Mouse (Mus musculus) hindbrain, embryonic 15.5 days (tissue): Measurements from ENCODE around the gene Nyap1. TPM values are rescaled to one million over a fixed set of nuclear protein-coding genes. Genes with fewer than 3 reads are reported as not detected.
A peak's percentile ranks its signal among the peaks of the same experiment; 100 is the strongest.
"Not testable (repeated sequence)": the region's sequence is repeated elsewhere in the genome, so short reads cannot be mapped to it uniquely, and the experiment has no call there.

ENCODE experiments used
- ATAC-seq: fragments of 200-750 bp; cut with Nextera tagmentation; 2 replicates; pipeline ENCODE4 v1.8.0; 2017; ENCODE audit warnings: low read depth, moderate number of reproducible peaks, moderate TSS enrichment; ENCODE audit not compliant: low FRiP score
- H3K27ac ChIP-seq: fragments of 300-500 bp; sonication (generic); replicated peaks from 2 replicates; pipeline ENCODE4 v1.5.1; 2015; ENCODE audit warnings: mild to moderate bottlenecking, inconsistent platforms
- H3K27me3 ChIP-seq: fragments of 300-500 bp; sonication (generic); 2 replicates; pipeline ENCODE4 v1.6.1; 2015; ENCODE audit warnings: control low read depth, inconsistent platforms
- H3K36me3 ChIP-seq: fragments of 300-500 bp; sonication (generic); 2 replicates; pipeline ENCODE4 v1.6.1; 2015; ENCODE audit warnings: control low read depth, inconsistent platforms
- H3K4me1 ChIP-seq: fragments of 300-500 bp; sonication (generic); replicated peaks from 2 replicates; pipeline ENCODE4 v1.6.1; 2015; ENCODE audit warnings: control low read depth, inconsistent platforms
- H3K4me2 ChIP-seq: fragments of 300-500 bp; sonication (generic); 2 replicates; pipeline ENCODE4 v1.6.1; 2015; ENCODE audit warnings: moderate library complexity, mild to moderate bottlenecking, inconsistent platforms
- H3K4me3 ChIP-seq: fragments of 300-500 bp; sonication (generic); 2 replicates; pipeline ENCODE4 v1.5.1; 2015; ENCODE audit warnings: mild to moderate bottlenecking, inconsistent platforms
- H3K9ac ChIP-seq: fragments of 300-500 bp; sonication (generic); 2 replicates; pipeline ENCODE4 v1.6.1; 2015; ENCODE audit warnings: inconsistent platforms
- H3K9me3 ChIP-seq: fragments of 300-500 bp; sonication (generic); 2 replicates; pipeline ENCODE4 v1.6.1; 2016; ENCODE audit warnings: control low read depth, inconsistent platforms
- WGBS: fragments of 180-500 bp; shearing (Covaris S2); methylation state at CpG from one replicate; pipeline ENCODE4 v1.1.7; 2015; 5-methylcytosine and 5-hydroxymethylcytosine counted together
- polyA plus RNA-seq: library from polyadenylated mRNA; unstranded; fragments of >200 nt; fragmentation: Nextera tagmentation; extraction: Ambion mirVana; gene quantifications from 2 replicates; pipeline ENCODE4 v1.2.1, GENCODE M21; 2015

Nyap1 gene
- polyA plus RNA-seq, 1 experiment from 2014 or later: 48.5 TPM

DNA sequence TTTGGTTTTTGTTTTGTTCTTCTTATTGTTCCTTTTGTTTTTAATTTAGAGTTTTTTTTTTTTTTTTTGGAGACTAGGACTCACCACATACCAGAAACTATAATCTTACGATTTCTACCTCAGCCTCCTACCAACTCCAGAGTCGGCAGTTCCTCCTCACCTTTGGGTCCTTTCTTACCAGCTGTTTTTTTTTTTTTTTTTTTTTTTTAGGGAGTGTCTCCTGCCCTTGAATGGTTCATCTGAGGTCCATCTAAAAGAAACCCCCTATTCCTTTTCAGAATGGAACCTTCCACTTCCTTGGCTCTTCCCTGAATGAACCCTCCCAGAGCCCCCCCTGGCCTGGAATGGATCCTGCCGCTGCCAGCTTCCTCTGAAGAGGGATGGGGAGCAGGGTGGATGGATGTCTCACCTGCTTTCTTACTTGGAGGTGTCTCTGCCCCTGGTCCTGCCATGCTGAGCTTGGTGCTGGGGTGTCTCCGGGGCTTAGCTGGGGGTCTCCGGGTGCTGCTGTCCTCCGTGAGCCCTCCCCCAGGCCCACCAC, 3.9 kb downstream of the Nyap1 start:
- Histone ChIP-seq H3K9me3 (no peaks in the 10 kb centered on the region), H3K27me3 (no peaks in the 10 kb centered on the region), H3K9ac (0 out of 2 replicates have a peak overlapping the region, but pooled peaks have one; percentile 62), H3K4me2 (peak overlapping the region; percentile 94), H3K27ac (peak overlapping the region; percentile 93), H3K36me3 (peaks cover 23% of the 10 kb centered on the region), H3K4me3 (peak overlapping the region; percentile 2; the same call in 1 of the 2 replicates), H3K4me1 (peaks cover 67% of the 10 kb centered on the region)
- WGBS: 83% methylated on average over 6 of the region's 6 CpGs
- ATAC-seq: no peak

DNA sequence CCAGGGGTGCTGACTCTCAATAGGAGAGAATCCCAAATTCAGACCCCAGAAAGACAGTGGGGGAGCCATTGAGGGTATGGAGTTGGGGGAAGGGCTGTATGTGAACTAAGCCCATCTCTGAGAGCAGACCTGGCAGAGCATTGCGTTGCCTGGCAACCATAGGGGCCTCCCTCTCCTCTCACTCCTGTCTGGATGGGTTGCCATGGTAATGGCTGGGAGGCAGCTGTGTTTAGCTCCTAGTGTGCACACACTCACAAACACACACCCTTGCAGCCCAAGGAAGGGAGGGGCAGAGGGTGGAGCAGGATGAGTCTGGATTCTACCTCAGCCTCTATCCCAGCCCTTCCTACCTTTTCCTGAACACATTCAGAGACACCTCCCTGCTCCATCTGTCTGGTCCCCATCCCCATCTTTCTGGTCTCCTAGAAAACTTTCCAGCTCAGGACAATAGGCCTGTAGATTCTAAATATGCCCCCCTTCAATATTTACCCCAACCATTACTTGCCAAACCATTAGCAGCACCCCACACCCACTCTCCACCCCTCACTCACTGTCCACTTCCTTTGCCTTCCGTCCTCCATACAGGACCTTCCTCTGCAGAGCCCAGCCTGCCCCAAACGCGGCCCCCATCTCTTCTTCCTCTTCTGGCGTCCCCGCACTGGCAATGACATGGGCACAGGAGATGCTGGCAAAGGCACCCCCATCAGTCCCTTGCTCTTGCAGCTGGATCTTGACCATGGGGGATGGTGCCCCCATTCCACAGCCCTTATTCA, 6.9 kb downstream of the Nyap1 start:
- no peaks in the 10 kb centered on the region for H3K27me3 ChIP-seq
- no peaks in the 10 kb centered on the region for H3K9me3 ChIP-seq
- H3K27ac ChIP-seq: peak overlapping the region; percentile 92
- H3K36me3 ChIP-seq: peaks cover 40% of the 10 kb centered on the region
- peak; percentile 94 for ATAC-seq
- H3K4me3 ChIP-seq: peak overlapping the region; percentile 30
- 35% methylated on average over 6 of the region's 6 CpGs for WGBS
- H3K4me2 ChIP-seq: peak overlapping the region; percentile 58
- peak overlapping the region; percentile 39 for H3K9ac ChIP-seq
- peaks cover 57% of the 10 kb centered on the region for H3K4me1 ChIP-seq

DNA sequence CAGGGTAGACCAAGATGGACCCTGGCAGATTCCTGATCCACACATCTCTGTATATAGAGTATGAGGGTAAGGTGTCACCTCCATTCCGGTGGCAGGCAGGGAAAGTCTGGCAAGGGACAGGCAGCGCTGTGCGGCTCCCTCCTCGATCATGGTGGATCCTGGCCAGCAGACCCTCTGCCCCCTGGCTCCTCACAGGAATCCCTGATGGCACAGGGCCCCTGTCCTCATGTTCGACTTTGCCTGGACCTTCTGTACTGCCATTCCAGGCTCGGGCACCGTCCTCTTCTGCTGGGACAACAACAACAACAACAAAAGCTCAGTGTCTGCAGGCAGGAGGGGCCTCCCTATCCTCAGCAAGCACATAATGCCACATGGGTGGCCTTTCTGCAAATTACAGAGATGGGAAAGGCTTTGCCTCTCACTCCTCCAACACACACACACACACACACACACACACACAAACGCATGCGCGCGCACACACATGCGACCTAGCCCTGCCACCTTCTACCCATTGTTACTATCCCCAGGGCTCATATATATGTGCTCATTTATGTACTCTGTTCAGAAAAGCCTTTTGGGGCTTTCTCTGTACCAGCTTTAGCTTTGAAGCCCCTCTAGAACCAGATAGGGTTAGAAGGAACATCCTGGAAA, 7.6 kb downstream of the Nyap1 start:
- 15% methylated on average over 12 of the region's 12 CpGs for WGBS
- peak overlapping the region; percentile 58 for H3K4me2 ChIP-seq
- no peaks in the 10 kb centered on the region for H3K27me3 ChIP-seq
- peaks cover 50% of the 10 kb centered on the region for H3K4me1 ChIP-seq
- peak; percentile 65 for ATAC-seq
- H3K9ac ChIP-seq: peak overlapping the region; percentile 28; the same call in 1 of the 2 replicates
- H3K4me3 ChIP-seq: peak overlapping the region; percentile 30
- peak overlapping the region; percentile 92 for H3K27ac ChIP-seq
- H3K9me3 ChIP-seq: no peaks in the 10 kb centered on the region
- peaks cover 43% of the 10 kb centered on the region for H3K36me3 ChIP-seq

DNA sequence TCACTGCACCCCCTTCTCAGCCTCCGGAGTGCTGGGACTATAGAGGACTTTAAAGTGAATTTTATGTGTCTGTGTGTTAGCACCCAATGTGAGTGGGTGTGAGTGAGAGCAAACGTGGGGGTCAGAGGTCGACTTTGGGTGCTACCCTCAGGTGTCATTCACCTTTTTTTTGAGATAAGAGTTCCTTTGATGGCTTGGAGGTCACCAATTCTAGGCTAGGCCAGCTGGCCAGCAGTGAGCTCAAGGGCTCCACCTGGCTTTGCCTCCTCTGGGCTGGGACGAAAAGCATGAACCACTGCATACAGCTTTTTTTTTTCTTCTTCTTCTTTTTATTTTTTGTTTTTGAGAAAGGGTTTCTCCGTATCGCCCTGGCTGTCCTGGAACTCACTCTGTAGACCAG, 14.6 kb downstream of the Nyap1 start:
- no peaks in the 10 kb centered on the region for H3K9me3 ChIP-seq
- ATAC-seq: no peak

DNA sequence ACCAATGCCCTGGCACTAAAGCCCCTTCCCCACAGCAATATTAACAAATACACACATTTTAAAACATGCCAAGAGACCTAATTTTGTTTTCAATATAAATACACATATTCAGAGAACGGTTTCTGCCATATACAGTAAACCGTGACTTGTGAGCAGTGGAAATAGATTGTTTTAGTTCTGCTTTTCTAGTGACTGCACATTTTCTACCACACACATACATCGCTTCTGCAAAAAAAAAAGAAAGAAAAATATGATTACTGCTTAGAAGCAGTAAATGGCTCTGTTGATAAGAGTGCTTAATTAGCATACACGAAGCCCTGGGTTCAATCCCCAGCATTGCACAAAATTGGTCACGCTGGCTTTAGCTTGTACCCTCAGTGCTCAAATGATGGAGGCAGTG, 17.6 kb downstream of the Nyap1 start:
- no peaks in the 10 kb centered on the region for H3K36me3 ChIP-seq
- no peak for ATAC-seq

More for the DNA sequence above, 14.6 kb downstream of the Nyap1 start:
- Histone ChIP-seq H3K9ac (no peak overlapping the region), H3K36me3 (peaks cover 15% of the 10 kb centered on the region), H3K4me3 (no peak overlapping the region), H3K4me1 (peaks cover 6% of the 10 kb centered on the region), H3K4me2 (no peak overlapping the region), H3K27me3 (no peaks in the 10 kb centered on the region), H3K27ac (no peak overlapping the region)
- WGBS: 79% methylated on average over 6 of the region's 6 CpGs

DNA sequence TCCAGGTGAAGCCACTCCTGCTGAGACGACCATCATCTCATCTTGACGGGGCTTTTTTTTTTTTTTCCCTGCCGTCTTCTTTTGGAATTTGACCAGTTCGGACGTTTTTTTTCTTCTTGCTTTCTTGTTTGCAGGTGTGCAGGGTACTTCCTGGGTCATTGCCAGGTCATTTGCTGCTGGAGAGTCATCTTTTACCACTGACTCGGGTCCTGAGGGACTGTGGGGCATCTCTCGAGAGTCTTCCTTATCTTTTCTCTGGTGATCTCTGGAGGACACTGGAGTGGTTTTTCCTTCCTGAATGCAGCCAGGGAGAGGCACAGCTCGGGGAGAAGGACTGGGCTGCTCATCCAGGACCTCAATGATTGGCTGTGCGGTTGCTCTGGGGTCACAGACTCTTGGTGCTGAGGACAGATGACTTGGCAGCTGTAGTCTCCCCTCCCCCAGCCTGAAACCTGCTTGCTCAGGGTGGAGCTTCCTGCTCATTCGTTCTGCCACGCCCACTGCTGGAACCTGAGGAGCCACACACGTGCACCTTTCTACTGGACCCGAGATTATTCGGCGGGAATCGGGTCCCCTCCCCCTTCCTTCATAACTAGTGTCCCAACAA, 20.7 kb downstream of the Nyap1 start:
- 24% methylated on average over 11 of the region's 16 CpGs for WGBS

More for the DNA sequence above, 17.6 kb downstream of the Nyap1 start:
- WGBS: 86% methylated on average over 5 of the region's 5 CpGs
- Histone ChIP-seq H3K4me2 (no peak overlapping the region), H3K27me3 (no peaks in the 10 kb centered on the region), H3K9ac (no peak overlapping the region), H3K27ac (no peak overlapping the region), H3K4me3 (no peak overlapping the region), H3K4me1 (peaks cover 3% of the 10 kb centered on the region; the same call in 1 of the 2 replicates), H3K9me3 (no peaks in the 10 kb centered on the region)

DNA sequence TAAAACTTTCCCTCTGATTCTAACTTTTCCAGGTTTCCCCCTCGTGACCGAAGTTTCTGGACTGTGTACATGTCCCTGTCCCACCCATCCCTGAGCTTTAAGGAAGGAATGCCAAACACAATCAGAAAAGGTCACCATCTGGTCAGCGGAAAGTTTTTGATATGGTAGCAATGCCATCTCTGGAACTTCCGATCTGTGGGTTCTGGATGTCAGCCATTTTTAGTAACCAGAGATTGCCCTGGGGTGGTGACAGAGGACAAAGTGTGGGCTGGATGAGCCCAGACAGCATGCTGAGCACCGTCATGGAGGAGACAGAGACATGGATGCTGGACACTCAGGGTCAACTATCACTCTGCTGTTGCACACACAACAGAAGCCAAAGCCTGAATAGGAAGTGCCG, 22.3 kb downstream of the Nyap1 start:
- Histone ChIP-seq H3K4me2 (no peak overlapping the region), H3K27me3 (no peaks in the 10 kb centered on the region), H3K27ac (no peak overlapping the region), H3K9ac (no peak overlapping the region), H3K9me3 (no peaks in the 10 kb centered on the region), H3K4me3 (no peak overlapping the region), H3K36me3 (no peaks in the 10 kb centered on the region), H3K4me1 (peaks cover 3% of the 10 kb centered on the region; the same call in 1 of the 2 replicates)
- 88% methylated on average over 6 of the region's 6 CpGs for WGBS
- ATAC-seq: no peak

More for the DNA sequence above, 20.7 kb downstream of the Nyap1 start:
- not testable (repeated sequence) for H3K9ac ChIP-seq, H3K4me3 ChIP-seq, H3K27ac ChIP-seq, ATAC-seq, H3K27me3 ChIP-seq, H3K36me3 ChIP-seq, H3K4me1 ChIP-seq, H3K9me3 ChIP-seq
- H3K4me2 ChIP-seq: peak overlapping the region; percentile 40

DNA sequence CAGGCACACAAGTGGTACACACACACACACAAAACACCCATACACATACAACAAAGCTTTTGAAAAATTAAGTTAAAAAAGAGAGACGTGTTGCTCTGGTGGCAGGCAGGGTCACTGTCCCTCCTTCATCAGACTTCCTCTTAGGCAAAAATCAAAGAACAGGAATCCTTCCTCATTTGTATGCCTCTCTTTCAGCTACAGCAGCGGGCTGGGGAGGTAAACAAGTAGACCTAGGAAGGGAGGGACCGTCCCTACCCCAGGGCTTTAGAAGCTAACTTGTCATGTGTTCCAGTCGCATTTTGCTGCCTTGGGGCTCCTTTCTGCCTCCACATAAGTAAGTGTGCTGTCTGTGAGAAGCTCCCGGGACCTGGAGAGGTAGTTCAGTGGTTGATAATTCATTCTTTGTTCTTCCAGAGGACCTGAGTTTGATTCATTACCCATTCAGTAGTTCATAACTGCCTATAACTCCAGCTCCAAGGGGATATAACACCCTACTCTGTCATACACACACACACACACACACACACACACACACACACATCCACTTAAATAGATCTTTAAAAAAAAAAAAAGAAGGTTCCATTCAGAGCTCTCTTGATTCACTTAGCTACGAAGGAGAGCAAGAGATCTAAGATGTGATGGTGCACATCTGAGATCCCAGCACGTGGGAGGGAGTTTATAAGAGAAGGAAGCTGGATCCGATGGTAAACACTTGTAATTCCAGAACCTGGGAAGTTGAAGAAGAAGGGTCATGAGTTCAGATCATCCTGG, 23.2 kb downstream of the Nyap1 start:
- H3K27me3 ChIP-seq: no peaks in the 10 kb centered on the region
- H3K27ac ChIP-seq: no peak overlapping the region
- no peaks in the 10 kb centered on the region for H3K36me3 ChIP-seq
- no peak for ATAC-seq
- H3K4me3 ChIP-seq: no peak overlapping the region
- H3K4me2 ChIP-seq: no peak overlapping the region
- no peaks in the 10 kb centered on the region for H3K9me3 ChIP-seq
- H3K9ac ChIP-seq: no peak overlapping the region
- peaks cover 3% of the 10 kb centered on the region; the same call in 1 of the 2 replicates for H3K4me1 ChIP-seq
- 65% methylated on average over 8 of the region's 8 CpGs for WGBS

DNA sequence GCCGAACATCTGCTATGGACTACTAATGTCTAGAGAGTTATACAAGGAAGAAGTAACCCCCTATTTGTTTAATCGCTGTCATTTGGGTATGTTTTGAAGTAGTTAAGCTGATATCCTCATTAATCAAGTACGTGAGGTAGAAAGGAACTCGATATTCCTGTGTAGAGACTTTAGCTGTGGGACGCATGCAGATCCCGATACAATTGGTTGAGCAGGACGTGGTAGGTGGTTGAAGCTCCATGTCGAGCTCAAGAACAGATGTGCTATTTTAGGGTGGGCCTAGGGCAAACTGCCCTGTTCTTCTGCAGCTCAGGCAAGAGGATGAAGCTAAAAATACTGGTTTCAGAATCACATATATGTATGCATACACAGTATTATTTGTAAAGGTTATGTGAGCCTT, 25.7 kb downstream of the Nyap1 start:
- H3K4me3 ChIP-seq: no peak overlapping the region
- 82% methylated on average over 8 of the region's 8 CpGs for WGBS
- H3K9me3 ChIP-seq: no peaks in the 10 kb centered on the region
- H3K27me3 ChIP-seq: no peaks in the 10 kb centered on the region
- no peak overlapping the region for H3K9ac ChIP-seq
- no peak for ATAC-seq
- H3K4me2 ChIP-seq: no peak overlapping the region
- H3K27ac ChIP-seq: no peak overlapping the region
- peaks cover 2% of the 10 kb centered on the region; the same call in 1 of the 2 replicates for H3K4me1 ChIP-seq
- H3K36me3 ChIP-seq: no peaks in the 10 kb centered on the region

DNA sequence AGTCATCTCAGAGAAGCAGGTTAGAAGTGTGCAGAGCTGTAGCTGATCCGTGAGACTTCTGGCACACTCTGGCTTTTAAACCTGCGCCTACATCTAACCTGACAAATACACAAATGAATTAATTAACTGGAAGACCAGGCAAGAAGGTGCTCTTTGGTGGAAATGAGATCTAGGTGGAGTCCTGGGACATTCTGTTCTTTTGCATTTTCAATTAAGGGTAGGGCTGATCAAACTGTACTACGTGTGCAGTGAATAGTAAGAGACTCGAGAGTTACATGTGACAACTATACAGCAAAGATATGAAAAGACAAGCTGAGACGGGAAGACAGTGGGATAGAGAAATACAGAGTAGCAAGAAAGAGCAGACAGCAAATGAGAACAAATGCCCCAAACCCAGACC, 28.0 kb downstream of the Nyap1 start:
- no peaks in the 10 kb centered on the region for H3K36me3 ChIP-seq
- H3K9ac ChIP-seq: no peak overlapping the region
- WGBS: 83% methylated on average over 5 of the region's 5 CpGs
- no peaks in the 10 kb centered on the region for H3K9me3 ChIP-seq
- no peaks in the 10 kb centered on the region for H3K4me1 ChIP-seq
- H3K27ac ChIP-seq: no peak overlapping the region
- no peak overlapping the region for H3K4me2 ChIP-seq
- no peaks in the 10 kb centered on the region for H3K27me3 ChIP-seq
- ATAC-seq: no peak
- H3K4me3 ChIP-seq: no peak overlapping the region

DNA sequence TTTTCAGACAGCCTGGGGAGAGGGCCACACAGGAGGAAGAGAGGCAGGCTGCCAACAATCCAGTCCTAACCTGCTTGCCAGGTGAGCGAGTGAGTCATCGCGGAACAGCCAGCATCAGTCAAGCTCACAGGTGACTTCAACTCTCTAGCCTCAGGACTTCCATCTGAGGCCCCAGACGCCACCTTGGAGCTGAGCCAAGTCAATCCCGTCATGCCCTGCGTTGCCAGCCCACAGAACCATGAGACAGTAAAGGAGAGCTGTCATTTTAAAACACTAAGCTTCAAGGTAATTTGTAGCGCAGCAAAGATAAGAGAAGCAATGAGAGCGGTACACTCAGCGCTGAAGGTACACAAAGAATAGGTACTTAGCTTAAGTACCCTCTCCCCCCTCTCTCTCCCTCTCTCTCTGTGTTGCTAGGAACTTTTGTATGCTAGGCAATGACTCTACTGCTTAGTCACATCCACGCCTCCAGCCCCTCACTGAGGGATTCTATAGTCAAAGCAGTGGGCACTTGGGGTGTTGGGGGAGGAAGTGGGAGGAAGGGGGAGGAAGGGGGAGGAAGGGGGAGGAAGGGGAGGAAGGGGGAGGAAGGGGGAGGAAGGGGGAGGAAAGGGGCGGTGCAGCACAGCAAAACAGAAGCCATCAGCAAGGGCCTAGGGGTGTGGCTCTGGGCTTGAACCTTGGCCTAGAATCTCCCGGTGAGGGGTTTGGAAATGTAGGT, 34.3 kb downstream of the Nyap1 start:
- H3K27ac ChIP-seq: no peak overlapping the region
- peak overlapping the region; percentile 13; the same call in 1 of the 2 replicates for H3K4me2 ChIP-seq
- ATAC-seq: no peak
- no peaks in the 10 kb centered on the region for H3K27me3 ChIP-seq
- H3K4me1 ChIP-seq: peaks cover 8% of the 10 kb centered on the region
- no peaks in the 10 kb centered on the region for H3K9me3 ChIP-seq
- no peak overlapping the region for H3K9ac ChIP-seq
- H3K36me3 ChIP-seq: no peaks in the 10 kb centered on the region
- WGBS: 49% methylated on average over 12 of the region's 12 CpGs
- H3K4me3 ChIP-seq: no peak overlapping the region
